Mouse (Mus musculus): ENCODE results near the gene Ascc1. TPM values are rescaled to one million over a fixed set of nuclear protein-coding genes. Genes with fewer than 3 reads are reported as not detected.

The Ascc1 gene
- polyA plus RNA-seq, 1 experiment: 26.2 TPM

GRCm38 (mm10) chr10:60084065-60084464, 81.5 kb downstream of the Ascc1 start:
- TF ChIP-seq CTCF (IDR thresholded peaks at IDR 0.05; ENCODE audit: borderline replicate concordance, control insufficient read depth, extremely low read depth, insufficient read depth, low read length, poor library complexity) (no peak), POLR2A (IDR thresholded peaks at IDR 0.05; ENCODE audit: control insufficient read depth, extremely low read depth, insufficient read depth, low read length, poor library complexity) (no peak)
- Histone ChIP-seq H3K36me3 (ENCODE audit: control insufficient read depth, insufficient read depth, low read length) (no peaks in the 10 kb centered on the region), H3K27me3 (ENCODE audit: control insufficient read depth, insufficient read depth, low read length) (no peaks in the 10 kb centered on the region), H3K4me3 (ENCODE audit: control insufficient read depth, insufficient read depth, low read length) (no peak overlapping the region), H3K4me1 (replicated peaks; ENCODE audit: control insufficient read depth, insufficient read depth, low read length) (peaks cover 14% of the 10 kb centered on the region), H3K27ac (ENCODE audit: control insufficient read depth, insufficient read depth, low read length) (no peak overlapping the region)
- 93% methylated on average over 4 of the region's 4 CpGs for WGBS
- DNase-seq: no peak

- no peak for DNase-seq
- 98% methylated on average over 2 of the region's 2 CpGs for WGBS
- Histone ChIP-seq H3K27me3 (ENCODE audit: control insufficient read depth, insufficient read depth, low read length) (no peaks in the 10 kb centered on the region), H3K27ac (ENCODE audit: control insufficient read depth, insufficient read depth, low read length) (no peak overlapping the region), H3K4me3 (ENCODE audit: control insufficient read depth, insufficient read depth, low read length) (no peak overlapping the region), H3K36me3 (ENCODE audit: control insufficient read depth, insufficient read depth, low read length) (no peaks in the 10 kb centered on the region), H3K4me1 (replicated peaks; ENCODE audit: control insufficient read depth, insufficient read depth, low read length) (peaks cover 5% of the 10 kb centered on the region)
- TF ChIP-seq CTCF (IDR thresholded peaks at IDR 0.05; ENCODE audit: borderline replicate concordance, control insufficient read depth, extremely low read depth, insufficient read depth, low read length, poor library complexity) (no peak), POLR2A (IDR thresholded peaks at IDR 0.05; ENCODE audit: control insufficient read depth, extremely low read depth, insufficient read depth, low read length, poor library complexity) (no peak)
Observed at GRCm38 (mm10) chr10:60092311-60092710, 89.7 kb downstream of the Ascc1 start.

DNA sequence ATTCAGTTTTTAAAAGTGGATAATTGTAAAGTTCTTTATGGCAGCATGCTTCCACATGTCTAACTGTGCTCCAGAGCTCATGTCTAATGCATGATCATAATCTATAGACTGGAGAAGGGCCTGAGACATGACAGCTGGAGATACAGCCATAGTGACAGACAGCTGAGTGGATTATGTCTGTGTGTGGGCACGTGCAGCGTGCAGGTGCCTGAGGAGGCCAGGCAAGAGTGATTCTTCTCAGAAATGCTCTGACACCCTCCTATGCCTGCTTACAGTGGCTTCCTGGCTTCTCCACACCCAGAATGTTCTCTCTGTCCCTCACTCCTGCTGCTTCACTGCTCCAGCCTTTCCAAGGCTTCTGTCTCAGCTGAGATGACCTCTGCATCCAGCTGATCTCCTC, 91.1 kb downstream of the Ascc1 start:
- no peak for TF ChIP-seq POLR2A (IDR thresholded peaks at IDR 0.05; ENCODE audit: control insufficient read depth, extremely low read depth, insufficient read depth, low read length, poor library complexity)
- no peak for TF ChIP-seq CTCF (IDR thresholded peaks at IDR 0.05; ENCODE audit: borderline replicate concordance, control insufficient read depth, extremely low read depth, insufficient read depth, low read length, poor library complexity)
- H3K36me3 ChIP-seq (ENCODE audit: control insufficient read depth, insufficient read depth, low read length): no peaks in the 10 kb centered on the region
- H3K27ac ChIP-seq (ENCODE audit: control insufficient read depth, insufficient read depth, low read length): no peak overlapping the region
- H3K4me3 ChIP-seq (ENCODE audit: control insufficient read depth, insufficient read depth, low read length): no peak overlapping the region
- peaks cover 5% of the 10 kb centered on the region for H3K4me1 ChIP-seq (replicated peaks; ENCODE audit: control insufficient read depth, insufficient read depth, low read length)
- peak; percentile 26 for DNase-seq
- 71% methylated on average over 2 of the region's 2 CpGs for WGBS
- H3K27me3 ChIP-seq (ENCODE audit: control insufficient read depth, insufficient read depth, low read length): no peaks in the 10 kb centered on the region

DNA sequence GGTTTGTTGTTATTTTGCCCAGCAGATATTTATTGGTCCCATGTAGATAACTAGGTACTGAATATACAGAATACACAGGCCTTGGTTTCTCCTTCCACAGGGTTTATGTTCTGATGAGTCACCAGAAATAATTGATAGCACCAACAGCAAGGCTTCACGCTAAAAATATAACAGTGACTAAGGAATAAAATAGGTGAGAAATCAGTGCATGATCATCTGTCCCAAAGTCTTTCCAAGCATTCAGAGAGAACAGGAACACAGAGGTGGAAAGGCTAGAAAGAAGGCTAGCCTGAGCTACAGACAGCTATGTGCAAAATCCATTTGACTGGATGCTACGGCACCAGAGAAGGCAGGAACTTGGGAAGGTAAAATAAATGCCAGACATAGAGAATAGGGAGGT, 93.0 kb downstream of the Ascc1 start:
- no peaks in the 10 kb centered on the region for H3K36me3 ChIP-seq (ENCODE audit: control insufficient read depth, insufficient read depth, low read length)
- TF ChIP-seq CTCF (IDR thresholded peaks at IDR 0.05; ENCODE audit: borderline replicate concordance, control insufficient read depth, extremely low read depth, insufficient read depth, low read length, poor library complexity) (no peak), POLR2A (IDR thresholded peaks at IDR 0.05; ENCODE audit: control insufficient read depth, extremely low read depth, insufficient read depth, low read length, poor library complexity) (no peak)
- no peak for DNase-seq
- H3K4me3 ChIP-seq (ENCODE audit: control insufficient read depth, insufficient read depth, low read length): no peak overlapping the region
- no peaks in the 10 kb centered on the region for H3K27me3 ChIP-seq (ENCODE audit: control insufficient read depth, insufficient read depth, low read length)
- no peak overlapping the region for H3K27ac ChIP-seq (ENCODE audit: control insufficient read depth, insufficient read depth, low read length)
- H3K4me1 ChIP-seq (replicated peaks; ENCODE audit: control insufficient read depth, insufficient read depth, low read length): peaks cover 5% of the 10 kb centered on the region
- WGBS: 98% methylated on average over 2 of the region's 2 CpGs

DNA sequence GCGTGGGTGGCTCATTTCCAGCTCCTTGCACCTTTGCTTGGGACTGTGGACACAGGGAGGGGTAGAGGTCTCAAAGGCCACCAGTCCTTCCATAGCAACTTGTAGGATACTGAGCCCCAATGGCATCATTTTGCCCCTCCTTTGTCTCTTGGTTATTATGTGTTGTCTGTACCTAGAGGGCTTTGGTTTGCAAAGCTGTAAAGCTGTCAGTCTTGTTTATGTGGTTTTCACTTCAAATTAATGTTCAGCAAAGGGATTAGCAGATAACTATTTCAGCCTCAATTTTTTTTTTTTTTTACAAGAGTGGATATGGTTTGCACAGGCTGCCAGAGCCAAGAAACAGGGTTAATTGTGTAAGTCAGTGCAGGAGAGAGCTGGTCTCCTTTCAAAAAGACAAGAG, 93.7 kb downstream of the Ascc1 start:
- Histone ChIP-seq H3K27me3 (ENCODE audit: control insufficient read depth, insufficient read depth, low read length) (no peaks in the 10 kb centered on the region), H3K27ac (ENCODE audit: control insufficient read depth, insufficient read depth, low read length) (no peak overlapping the region), H3K4me3 (ENCODE audit: control insufficient read depth, insufficient read depth, low read length) (no peak overlapping the region), H3K4me1 (replicated peaks; ENCODE audit: control insufficient read depth, insufficient read depth, low read length) (peaks cover 1% of the 10 kb centered on the region), H3K36me3 (ENCODE audit: control insufficient read depth, insufficient read depth, low read length) (no peaks in the 10 kb centered on the region)
- DNase-seq: no peak
- 90% methylated on average over 1 of the region's 1 CpGs for WGBS
- no peak for TF ChIP-seq POLR2A (IDR thresholded peaks at IDR 0.05; ENCODE audit: control insufficient read depth, extremely low read depth, insufficient read depth, low read length, poor library complexity)
- no peak for TF ChIP-seq CTCF (IDR thresholded peaks at IDR 0.05; ENCODE audit: borderline replicate concordance, control insufficient read depth, extremely low read depth, insufficient read depth, low read length, poor library complexity)

- no peak for DNase-seq
- Histone ChIP-seq H3K4me3 (ENCODE audit: control insufficient read depth, insufficient read depth, low read length) (no peak overlapping the region), H3K27me3 (ENCODE audit: control insufficient read depth, insufficient read depth, low read length) (no peaks in the 10 kb centered on the region), H3K36me3 (ENCODE audit: control insufficient read depth, insufficient read depth, low read length) (no peaks in the 10 kb centered on the region), H3K27ac (ENCODE audit: control insufficient read depth, insufficient read depth, low read length) (no peak overlapping the region), H3K4me1 (replicated peaks; ENCODE audit: control insufficient read depth, insufficient read depth, low read length) (no peaks in the 10 kb centered on the region)
- TF ChIP-seq CTCF (IDR thresholded peaks at IDR 0.05; ENCODE audit: borderline replicate concordance, control insufficient read depth, extremely low read depth, insufficient read depth, low read length, poor library complexity): no peak
- no peak for TF ChIP-seq POLR2A (IDR thresholded peaks at IDR 0.05; ENCODE audit: control insufficient read depth, extremely low read depth, insufficient read depth, low read length, poor library complexity)
- WGBS: 97% methylated on average over 9 of the region's 9 CpGs
Observed at GRCm38 (mm10) chr10:60097146-60097545, 94.5 kb downstream of the Ascc1 start.

DNA sequence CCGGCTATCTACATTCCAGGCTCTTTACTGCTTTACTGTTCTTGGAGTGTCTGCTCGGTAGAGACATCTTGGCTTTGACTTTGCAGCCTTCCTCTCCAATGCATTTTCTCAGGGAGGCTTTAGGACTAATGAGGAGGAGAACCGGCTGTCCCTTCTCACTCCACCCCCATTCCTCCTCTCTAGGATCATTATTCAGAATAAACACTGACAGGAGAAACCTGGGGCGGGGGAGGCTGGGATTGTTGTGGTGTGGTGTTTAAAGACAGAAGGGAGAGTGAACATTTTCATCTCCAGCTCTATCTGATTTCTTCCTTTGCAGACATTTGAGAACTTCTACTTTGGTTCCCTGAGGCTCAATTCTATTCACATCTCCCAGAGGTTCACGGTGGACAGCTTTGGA, 95.2 kb downstream of the Ascc1 start:
- H3K36me3 ChIP-seq (ENCODE audit: control insufficient read depth, insufficient read depth, low read length): no peaks in the 10 kb centered on the region
- TF ChIP-seq POLR2A (IDR thresholded peaks at IDR 0.05; ENCODE audit: control insufficient read depth, extremely low read depth, insufficient read depth, low read length, poor library complexity) (no peak), CTCF (IDR thresholded peaks at IDR 0.05; ENCODE audit: borderline replicate concordance, control insufficient read depth, extremely low read depth, insufficient read depth, low read length, poor library complexity) (no peak)
- WGBS: 97% methylated on average over 5 of the region's 5 CpGs
- no peaks in the 10 kb centered on the region for H3K27me3 ChIP-seq (ENCODE audit: control insufficient read depth, insufficient read depth, low read length)
- H3K4me1 ChIP-seq (replicated peaks; ENCODE audit: control insufficient read depth, insufficient read depth, low read length): no peaks in the 10 kb centered on the region
- H3K27ac ChIP-seq (ENCODE audit: control insufficient read depth, insufficient read depth, low read length): no peak overlapping the region
- no peak for DNase-seq
- no peak overlapping the region for H3K4me3 ChIP-seq (ENCODE audit: control insufficient read depth, insufficient read depth, low read length)

Measured in thymus, adult 2 months (tissue).